Mouse (Mus musculus) MEL (cell line): ENCODE measurements around the gene Rplp2.

ENCODE experiments used
- CTCF ChIP-seq, 3 experiments: IDR thresholded peaks in 2 of 3; conservative IDR thresholded peaks in 1 of 3; 2 replicates each; pipeline ENCODE4 v1.5.1; 2011 to 2012; ENCODE audit warnings: low read length in 3 of 3, low read depth in 2 of 3, mild to moderate bottlenecking in 2 of 3, improper control_type of control experiment in 1 of 3, inconsistent platforms in 1 of 3, mixed read lengths in 1 of 3, moderate library complexity in 1 of 3; ENCODE audit not compliant: control insufficient read depth in 1 of 3, insufficient read depth in 1 of 3, poor library complexity in 1 of 3, severe bottlenecking in 1 of 3
- E2F4 ChIP-seq: IDR thresholded peaks from 2 replicates; pipeline ENCODE4 v1.6.1; 2011; ENCODE audit warnings: low read depth, low read length, improper control_type of control experiment, borderline replicate concordance
- EP300 ChIP-seq, 2 experiments: IDR thresholded peaks; 2 replicates each; pipeline ENCODE4 v1.6.1; 2011; ENCODE audit warnings: improper control_type of control experiment in 2 of 2, low read length in 2 of 2, low read depth in 1 of 2, mild to moderate bottlenecking in 1 of 2
- JUND ChIP-seq: IDR thresholded peaks from 2 replicates; pipeline ENCODE4 v1.6.1; 2011; ENCODE audit warnings: low read depth, mild to moderate bottlenecking, improper control_type of control experiment, low read length
- MAFK ChIP-seq: IDR thresholded peaks from 2 replicates; pipeline ENCODE4 v1.6.1; 2011; ENCODE audit warnings: low read depth, mild to moderate bottlenecking, low read length, improper control_type of control experiment, borderline replicate concordance
- MYC ChIP-seq: IDR thresholded peaks from 2 replicates; pipeline ENCODE4 v1.6.1; 2011; ENCODE audit warnings: low read depth, mild to moderate bottlenecking, low read length, improper control_type of control experiment, moderate library complexity
- TAL1 ChIP-seq: IDR thresholded peaks from 2 replicates; pipeline ENCODE4 v1.6.1; 2012; ENCODE audit warnings: mild to moderate bottlenecking, inconsistent platforms, low read length, moderate library complexity, mixed read lengths

DNA sequence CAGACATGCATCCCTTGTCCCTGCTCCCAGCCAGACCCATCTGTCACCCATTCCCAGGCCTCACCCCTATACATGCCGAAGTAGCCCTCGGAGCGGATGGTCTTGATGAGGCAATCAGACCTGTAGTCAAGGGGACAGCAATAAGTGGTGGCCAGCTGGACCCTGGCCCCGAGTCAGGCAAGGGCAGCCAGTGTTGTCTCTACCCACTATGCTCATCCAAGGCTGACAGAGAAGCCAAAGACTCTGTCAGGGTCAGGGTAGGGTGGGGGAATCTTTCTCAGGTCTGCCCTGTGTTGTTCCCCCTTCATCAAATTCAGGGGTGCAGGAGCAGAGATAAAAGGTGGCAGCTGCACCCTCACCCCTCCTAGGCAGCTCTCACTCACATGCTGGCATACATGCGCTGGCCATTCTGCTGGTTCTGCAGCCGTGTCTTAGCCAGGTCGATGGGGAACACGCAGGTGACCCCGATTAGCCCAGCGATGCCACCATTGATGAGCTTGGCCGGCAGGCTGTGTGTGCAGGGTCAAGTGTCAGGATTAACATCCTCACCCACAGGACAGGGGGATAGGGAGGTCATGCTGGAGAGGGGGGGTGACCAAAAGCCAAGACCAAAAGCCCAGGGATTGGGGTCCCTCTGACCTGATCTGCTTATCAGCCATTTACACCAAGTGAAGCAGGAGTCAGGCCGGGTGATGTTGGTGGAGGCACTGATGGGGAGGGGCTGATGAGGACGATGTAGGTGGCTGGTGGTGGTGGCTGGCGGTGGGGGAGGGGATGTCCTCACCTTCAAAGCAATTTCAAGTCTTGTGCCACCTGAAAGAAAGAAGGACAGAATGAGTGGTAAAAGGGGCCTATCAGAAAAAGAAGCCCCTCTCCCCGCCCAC lies 13.4 kb upstream of the Rplp2 start:
- TF ChIP-seq CTCF (IDR thresholded peaks at IDR 0.05 in 2 of 3, conservative IDR thresholded peaks at IDR 0.05 in 1 of 3; ENCODE audit: control insufficient read depth in 1 of 3, insufficient read depth in 1 of 3, low read depth in 2 of 3, low read length in 3 of 3, poor library complexity in 1 of 3, severe bottlenecking in 1 of 3) (no peak), EP300 (IDR thresholded peaks at IDR 0.05; ENCODE audit: low read depth in 1 of 2, low read length in 2 of 2) (no peak), MYC (no peak), MAFK (no peak), E2F4 (no peak), TAL1 (no peak), JUND (no peak)
